Mouse (Mus musculus) MEL (cell line): ENCODE data around the gene Htr3b. TPM values are rescaled to one million over a fixed set of nuclear protein-coding genes. Genes with fewer than 3 reads are reported as not detected.

Experiments
- DNase-seq: peaks from one replicate; pipeline ENCODE4 v3.0.0; 2011; ENCODE audit warnings: low read depth, low spot score
- H3K27ac ChIP-seq: 2 replicates; pipeline ENCODE4 v1.5.1; 2012; ENCODE audit warnings: low read depth, mild to moderate bottlenecking, control low read depth, low read length, moderate library complexity; ENCODE audit not compliant: control insufficient read depth
- H3K27me3 ChIP-seq, 2 experiments: fragments of 150-350 bp in 1 of 2; sonication (generic) in 1 of 2; 2 replicates each; pipeline ENCODE4 v1.6.1; 2012; ENCODE audit warnings: low read length in 2 of 2, mild to moderate bottlenecking in 2 of 2, improper control_type of control experiment in 1 of 2, moderate library complexity in 1 of 2; ENCODE audit not compliant: insufficient read depth in 2 of 2, control insufficient read depth in 1 of 2
- H3K36me3 ChIP-seq, 2 experiments: 2 replicates each; pipeline ENCODE4 v1.6.1; 2012 to 2014; ENCODE audit warnings: low read length in 2 of 2, improper control_type of control experiment in 1 of 2, inconsistent platforms in 1 of 2, mild to moderate bottlenecking in 1 of 2; ENCODE audit not compliant: insufficient read depth in 2 of 2, control insufficient read depth in 1 of 2
- H3K4me1 ChIP-seq, 2 experiments: fragments of 150-350 bp in 1 of 2; sonication (generic) in 1 of 2; 2 replicates each; pipeline ENCODE4 v1.6.1; 2012; ENCODE audit warnings: low read length in 2 of 2, improper control_type of control experiment in 1 of 2, mild to moderate bottlenecking in 1 of 2; ENCODE audit not compliant: insufficient read depth in 2 of 2, control insufficient read depth in 1 of 2
- H3K4me3 ChIP-seq, 2 experiments: fragments of 150-350 bp in 1 of 2; sonication (generic) in 1 of 2; 2 replicates each; pipeline ENCODE4 v1.5.1; 2012; ENCODE audit warnings: low read depth in 2 of 2, low read length in 2 of 2, mild to moderate bottlenecking in 2 of 2, moderate library complexity in 2 of 2, control low read depth in 1 of 2, improper control_type of control experiment in 1 of 2; ENCODE audit not compliant: control insufficient read depth in 1 of 2, insufficient read depth in 1 of 2
- H3K79me2 ChIP-seq: 2 replicates; pipeline ENCODE4 v1.6.1; 2012; ENCODE audit warnings: mild to moderate bottlenecking, low read length, moderate library complexity; ENCODE audit not compliant: control insufficient read depth, poor library complexity, insufficient read depth
- H3K9ac ChIP-seq: 2 replicates; pipeline ENCODE4 v1.6.1; 2012; ENCODE audit warnings: low read depth, mild to moderate bottlenecking, control low read depth, low read length, moderate library complexity; ENCODE audit not compliant: control insufficient read depth, poor library complexity, severe bottlenecking
- H3K9me3 ChIP-seq: fragments of 150-350 bp; sonication (generic); replicated peaks from 2 replicates; pipeline ENCODE4 v1.6.1; 2012; ENCODE audit warnings: mild to moderate bottlenecking, low read length, improper control_type of control experiment, moderate library complexity; ENCODE audit not compliant: insufficient read depth
- CHD2 ChIP-seq: IDR thresholded peaks from 2 replicates; pipeline ENCODE4 v1.6.1; 2011; ENCODE audit warnings: low read length, improper control_type of control experiment
- ETS1 ChIP-seq: IDR thresholded peaks from 2 replicates; pipeline ENCODE4 v1.6.1; 2012; ENCODE audit warnings: low read depth, mild to moderate bottlenecking, inconsistent platforms, low read length, improper control_type of control experiment, moderate library complexity
- JUND ChIP-seq: IDR thresholded peaks from 2 replicates; pipeline ENCODE4 v1.6.1; 2011; ENCODE audit warnings: low read depth, mild to moderate bottlenecking, improper control_type of control experiment, low read length
- KAT2A ChIP-seq: conservative IDR thresholded peaks from 2 replicates; pipeline ENCODE4 v1.6.1; 2012; ENCODE audit warnings: low read depth, low read length, improper control_type of control experiment, inconsistent platforms
- MEF2A ChIP-seq: IDR thresholded peaks from 2 replicates; pipeline ENCODE4 v1.6.1; 2014; ENCODE audit warnings: low read depth, mild to moderate bottlenecking, inconsistent platforms, low read length, improper control_type of control experiment; ENCODE audit not compliant: poor library complexity, insufficient replicate concordance, severe bottlenecking; ENCODE audit errors: extremely low read depth
- MYC ChIP-seq: IDR thresholded peaks from 2 replicates; pipeline ENCODE4 v1.6.1; 2011; ENCODE audit warnings: low read depth, mild to moderate bottlenecking, low read length, improper control_type of control experiment, moderate library complexity
- POLR2A ChIP-seq, 2 experiments: IDR thresholded peaks; 2 replicates each; pipeline ENCODE4 v1.6.1; 2011 to 2012; ENCODE audit warnings: low read length in 2 of 2, mild to moderate bottlenecking in 2 of 2, control low read depth in 1 of 2, improper control_type of control experiment in 1 of 2, low read depth in 1 of 2, moderate library complexity in 1 of 2; ENCODE audit not compliant: control insufficient read depth in 1 of 2, insufficient read depth in 1 of 2, poor library complexity in 1 of 2
- POLR2AphosphoS5 ChIP-seq: IDR thresholded peaks from 2 replicates; pipeline ENCODE4 v1.6.1; 2012; ENCODE audit warnings: low read depth, borderline replicate concordance, mild to moderate bottlenecking, inconsistent platforms, low read length, moderate library complexity, mixed read lengths
- RAD21 ChIP-seq: IDR thresholded peaks from 2 replicates; pipeline ENCODE4 v1.6.1; 2011; ENCODE audit warnings: mild to moderate bottlenecking, low read depth, low read length, improper control_type of control experiment
- SIN3A ChIP-seq: IDR thresholded peaks from 2 replicates; pipeline ENCODE4 v1.6.1; 2012; ENCODE audit warnings: low read length, improper control_type of control experiment, inconsistent platforms
- TAL1 ChIP-seq: IDR thresholded peaks from 2 replicates; pipeline ENCODE4 v1.6.1; 2012; ENCODE audit warnings: mild to moderate bottlenecking, inconsistent platforms, low read length, moderate library complexity, mixed read lengths
- TBP ChIP-seq: IDR thresholded peaks from 2 replicates; pipeline ENCODE4 v1.8.0; 2011; ENCODE audit warnings: low read depth, low read length, improper control_type of control experiment
- UBTF ChIP-seq: IDR thresholded peaks from 2 replicates; pipeline ENCODE4 v1.6.1; 2012; ENCODE audit warnings: low read depth, mild to moderate bottlenecking, inconsistent platforms, low read length, improper control_type of control experiment, moderate library complexity, borderline replicate concordance; ENCODE audit not compliant: insufficient read depth
- USF2 ChIP-seq, 2 experiments: IDR thresholded peaks; 2 replicates each; pipeline ENCODE4 v1.6.1; 2011 to 2012; ENCODE audit warnings: improper control_type of control experiment in 2 of 2, low read length in 2 of 2, borderline replicate concordance in 1 of 2, inconsistent platforms in 1 of 2, low read depth in 1 of 2, mild to moderate bottlenecking in 1 of 2; ENCODE audit not compliant: insufficient read depth in 1 of 2
- ZNF384 ChIP-seq: IDR thresholded peaks from 2 replicates; pipeline ENCODE4 v1.6.1; 2012; ENCODE audit warnings: low read depth, mild to moderate bottlenecking, inconsistent platforms, low read length, improper control_type of control experiment
- polyA plus RNA-seq, 2 experiments: library from polyadenylated mRNA; stranded (reverse) in 1 of 2; unstranded in 1 of 2; fragments of >175 nt in 1 of 2; fragments of >200 nt in 1 of 2; gene quantifications; 2 replicates each; pipeline versions ENCODE4 v1.2.1 to v1.2.4; 2012; ENCODE audit warnings: low replicate concordance in 2 of 2, low read depth in 1 of 2; ENCODE audit not compliant: insufficient read length in 2 of 2, insufficient read depth in 1 of 2, missing spikeins in 1 of 2
- total RNA-seq: library from RNA; depleted of rRNA; stranded (reverse); fragments of 300-350 nt; gene quantifications from 2 replicates; pipeline ENCODE4 v1.2.3, GENCODE M21; 2012

The Htr3b gene
- total and polyA plus RNA-seq, 3 experiments = not detected

DNA sequence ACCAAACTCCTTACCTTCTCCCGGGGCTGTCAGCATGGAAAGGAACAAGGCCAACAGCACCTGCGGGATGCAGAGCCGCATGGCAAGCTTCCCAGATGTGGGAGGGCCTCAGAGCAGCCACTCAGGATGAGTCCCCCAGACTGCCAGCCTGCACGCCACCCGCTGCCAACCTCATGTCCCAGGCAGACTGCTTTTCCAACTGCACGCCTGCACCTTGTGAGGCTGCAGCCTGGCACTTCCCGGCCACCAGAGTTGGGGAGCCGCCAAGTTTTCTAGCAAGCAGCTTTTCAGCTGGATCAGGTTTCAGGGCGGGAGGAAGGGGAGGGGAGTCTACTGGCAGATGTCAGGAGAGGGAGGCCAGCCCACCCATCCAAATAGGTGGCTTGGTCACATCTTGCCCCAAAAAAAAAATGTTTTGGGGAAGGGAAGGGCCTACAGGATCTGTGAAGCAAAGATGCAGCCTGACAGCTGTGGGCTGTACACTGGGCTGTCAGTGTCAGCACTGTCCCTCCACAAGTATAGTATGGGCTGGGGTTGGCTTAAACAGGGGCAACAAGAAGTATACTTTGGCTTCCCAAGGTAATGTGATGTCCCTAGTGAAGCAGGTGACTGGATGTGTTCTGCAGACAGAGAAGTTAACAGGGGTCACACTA lies 53.8 kb downstream of the Htr3b start, which contains the start of gene Htr3a:
Gene Htr3a, minus strand, starts transcription at position 215 of the 653 bp plus-strand sequence.
- TF ChIP-seq POLR2A (IDR thresholded peaks at IDR 0.05; ENCODE audit: control insufficient read depth in 1 of 2, insufficient read depth in 1 of 2, low read depth in 1 of 2, low read length in 2 of 2, poor library complexity in 1 of 2) (no peak), JUND (no peak), ZNF384 (no peak), ETS1 (no peak), USF2 (IDR thresholded peaks at IDR 0.05; ENCODE audit: borderline replicate concordance in 1 of 2, insufficient read depth in 1 of 2, low read depth in 1 of 2, low read length in 2 of 2) (no peak), TBP (no peak), MYC (no peak)
- Histone ChIP-seq H3K27me3 (peaks cover 4 to 14% of the 10 kb centered on the region in 2 experiments), H3K79me2 (no peaks in the 10 kb centered on the region), H3K27ac (no peak within 1 kb of the TSS), H3K4me3 (no peak within 1 kb of the TSS), H3K9ac (no peak within 1 kb of the TSS), H3K9me3 (no peaks in the 10 kb centered on the region), H3K4me1 (no peaks in the 10 kb centered on the region), H3K36me3 (no peaks in the 10 kb centered on the region)
- no peak for DNase-seq

DNA sequence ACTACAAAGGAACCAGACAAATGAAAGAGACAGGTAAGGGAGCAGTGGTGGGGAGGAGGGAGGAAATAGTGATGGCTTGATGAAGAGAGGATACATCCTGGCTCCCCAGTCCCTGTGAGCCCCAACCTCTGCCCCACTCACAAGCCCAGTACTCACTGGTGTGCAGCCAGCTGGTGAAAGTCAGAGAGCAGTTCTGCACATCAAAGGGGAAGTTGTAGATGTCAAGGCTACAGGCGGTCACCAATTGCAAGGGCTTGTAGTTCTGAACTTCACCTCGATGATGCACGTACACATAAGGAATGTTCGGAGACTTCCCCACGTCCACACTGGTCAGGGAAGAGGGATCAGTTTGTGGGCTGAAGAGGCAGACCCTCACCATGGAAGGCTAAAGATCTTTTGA lies 60.4 kb downstream of the Htr3b start:
- H3K27me3 ChIP-seq = 0 out of 4 replicates have a peak, but pooled peaks cover 0 to 1% of the 10 kb centered on the region in 2 experiments
- no peaks in the 10 kb centered on the region for H3K4me1 ChIP-seq
- H3K4me3 ChIP-seq = no peak overlapping the region
- H3K79me2 ChIP-seq = no peaks in the 10 kb centered on the region
- TF ChIP-seq USF2 (IDR thresholded peaks at IDR 0.05; ENCODE audit: borderline replicate concordance in 1 of 2, insufficient read depth in 1 of 2, low read depth in 1 of 2, low read length in 2 of 2) = no peak
- no peak for TF ChIP-seq CHD2
- no peak for TF ChIP-seq MEF2A
- TF ChIP-seq SIN3A = no peak
- no peak for TF ChIP-seq TAL1
- no peak for TF ChIP-seq POLR2AphosphoS5
- TF ChIP-seq UBTF = no peak
- TF ChIP-seq KAT2A = no peak
- no peak for TF ChIP-seq RAD21
- H3K36me3 ChIP-seq = no peaks in the 10 kb centered on the region
- no peak overlapping the region for H3K27ac ChIP-seq
- H3K9ac ChIP-seq = no peak overlapping the region
- H3K9me3 ChIP-seq = no peaks in the 10 kb centered on the region
- no peak for DNase-seq
